Mouse (Mus musculus) forebrain, embryonic 16.5 days (tissue): Measurements from ENCODE around the gene Supt3. TPM values are rescaled to one million over a fixed set of nuclear protein-coding genes. Genes with fewer than 3 reads are reported as not detected.

Source experiments
- ATAC-seq: fragments of 200-750 bp; cut with Nextera tagmentation; 2 replicates; pipeline ENCODE4 v1.8.0; 2017; ENCODE audit warnings: mild to moderate bottlenecking, moderate library complexity
- H3K27ac ChIP-seq: fragments of 300-500 bp; sonication (generic); 2 replicates; pipeline ENCODE4 v1.5.1; 2014; ENCODE audit warnings: low read length, control low read depth
- H3K27me3 ChIP-seq: fragments of 300-500 bp; sonication (generic); replicated peaks from 2 replicates; pipeline ENCODE4 v1.6.1; 2014; ENCODE audit warnings: low read length; ENCODE audit not compliant: control insufficient read depth, insufficient read depth
- H3K36me3 ChIP-seq: fragments of 300-500 bp; sonication (generic); 2 replicates; pipeline ENCODE4 v1.6.1; 2014; ENCODE audit not compliant: control insufficient read depth, insufficient read depth
- H3K4me1 ChIP-seq: fragments of 300-500 bp; sonication (generic); replicated peaks from 2 replicates; pipeline ENCODE4 v1.6.1; 2014; ENCODE audit warnings: low read length; ENCODE audit not compliant: control insufficient read depth, insufficient read depth
- H3K4me2 ChIP-seq: fragments of 300-500 bp; sonication (generic); 2 replicates; pipeline ENCODE4 v1.6.1; 2014; ENCODE audit warnings: mild to moderate bottlenecking, low read length, control low read depth
- H3K4me3 ChIP-seq: fragments of 300-500 bp; sonication (generic); replicated peaks from 2 replicates; pipeline ENCODE4 v1.5.1; 2014; ENCODE audit warnings: mild to moderate bottlenecking, low read length, control low read depth
- H3K9ac ChIP-seq: fragments of 300-500 bp; sonication (generic); replicated peaks from 2 replicates; pipeline ENCODE4 v1.6.1; 2014; ENCODE audit warnings: low read depth, low read length, control low read depth
- H3K9me3 ChIP-seq: fragments of 300-500 bp; sonication (generic); 2 replicates; pipeline ENCODE4 v1.6.1; 2016; ENCODE audit warnings: low read length; ENCODE audit not compliant: control insufficient read depth
- WGBS: fragments of 180-500 bp; shearing (Covaris S2); extraction: QIAGEN DNeasy Blood & Tissue Kit; methylation state at CpG from one replicate; pipeline ENCODE4 v1.1.7; 2014; 5-methylcytosine and 5-hydroxymethylcytosine counted together
- polyA plus RNA-seq: library from polyadenylated mRNA; unstranded; fragments of >200 nt; fragmentation: Nextera tagmentation; extraction: Ambion mirVana; gene quantifications from 2 replicates; pipeline ENCODE4 v1.2.1, GENCODE M21; 2015

Gene Supt3
- polyA plus RNA-seq, 1 experiment from 2014 or later = 20.5 TPM

GRCm38 (mm10) chr17:44977690-44978089, 200.7 kb downstream of the Supt3 start:
- Histone ChIP-seq H3K27ac (no peak overlapping the region), H3K9ac (no peak overlapping the region), H3K36me3 (no peaks in the 10 kb centered on the region), H3K27me3 (no peaks in the 10 kb centered on the region), H3K4me3 (no peak overlapping the region), H3K9me3 (no peaks in the 10 kb centered on the region), H3K4me2 (no peak overlapping the region), H3K4me1 (no peaks in the 10 kb centered on the region)
- ATAC-seq = no peak
- WGBS = 96% methylated on average over 2 of the region's 2 CpGs

- H3K27me3 ChIP-seq = no peaks in the 10 kb centered on the region
- no peaks in the 10 kb centered on the region for H3K36me3 ChIP-seq
- no peak overlapping the region for H3K4me2 ChIP-seq
- no peaks in the 10 kb centered on the region for H3K9me3 ChIP-seq
- no peak overlapping the region for H3K4me3 ChIP-seq
- no peak overlapping the region for H3K27ac ChIP-seq
- no peak for ATAC-seq
- no peaks in the 10 kb centered on the region for H3K4me1 ChIP-seq
- H3K9ac ChIP-seq = no peak overlapping the region
- WGBS = 90% methylated on average over 2 of the region's 2 CpGs
Measured at GRCm38 (mm10) chr17:44987964-44988363, 211.0 kb downstream of the Supt3 start.

DNA sequence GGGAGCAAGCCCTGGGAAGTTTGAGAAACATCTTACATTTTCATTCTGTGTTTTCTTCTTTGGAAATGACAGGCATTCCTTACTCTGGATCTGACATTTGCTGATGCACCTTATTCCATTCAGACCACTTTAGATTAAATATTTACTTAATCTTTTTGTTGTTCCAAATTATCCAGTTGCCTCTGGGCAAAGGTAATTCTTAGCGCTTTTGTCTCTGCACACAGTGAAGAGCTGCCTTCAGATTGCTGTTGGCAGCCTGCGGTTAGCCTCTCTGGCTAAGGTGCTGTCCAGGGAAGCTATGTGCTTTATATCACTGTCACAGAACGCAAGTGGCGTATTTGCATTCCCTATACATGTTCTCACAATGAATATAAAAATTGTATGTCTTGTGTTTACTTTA, 226.4 kb downstream of the Supt3 start:
- no peaks in the 10 kb centered on the region for H3K36me3 ChIP-seq
- H3K4me1 ChIP-seq = no peaks in the 10 kb centered on the region
- H3K27me3 ChIP-seq = no peaks in the 10 kb centered on the region
- no peak overlapping the region for H3K4me3 ChIP-seq
- WGBS = 92% methylated on average over 4 of the region's 4 CpGs
- no peaks in the 10 kb centered on the region for H3K9me3 ChIP-seq
- H3K9ac ChIP-seq = no peak overlapping the region
- H3K4me2 ChIP-seq = no peak overlapping the region
- no peak overlapping the region for H3K27ac ChIP-seq
- no peak for ATAC-seq

DNA sequence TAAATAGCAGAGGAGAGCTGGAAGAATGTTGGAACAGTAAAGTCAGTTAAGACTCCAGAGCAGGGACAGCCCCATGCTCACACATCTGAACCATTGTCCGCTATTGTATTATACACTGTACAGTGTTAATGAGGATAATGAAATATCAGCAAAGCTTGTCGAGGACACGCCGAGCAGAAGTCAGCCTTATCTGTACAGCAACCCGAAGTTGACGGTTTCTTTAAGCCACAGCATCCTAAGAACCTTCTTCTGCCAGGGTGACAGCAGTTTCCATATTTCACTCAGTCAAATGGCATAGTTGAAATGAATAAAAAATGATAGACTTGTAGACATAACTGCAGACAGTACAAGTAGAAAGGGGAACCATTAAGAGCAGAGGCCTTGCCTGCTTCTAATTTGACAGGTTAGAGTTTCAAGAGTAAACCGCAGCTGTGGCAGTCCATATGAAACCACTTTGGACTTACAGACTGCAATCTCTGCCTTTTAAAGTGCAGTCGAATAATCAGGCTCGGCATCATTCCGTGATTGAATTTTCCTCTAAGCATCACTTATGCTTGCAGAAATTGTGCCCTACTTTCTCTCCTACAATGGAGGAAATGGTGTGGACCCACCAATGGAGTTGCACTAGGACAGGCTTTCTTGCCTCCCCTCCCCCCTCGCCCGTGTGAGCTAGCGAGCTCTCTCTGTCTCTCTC, 227.7 kb downstream of the Supt3 start:
- ATAC-seq = no peak
- no peaks in the 10 kb centered on the region for H3K36me3 ChIP-seq
- no peak overlapping the region for H3K27ac ChIP-seq
- no peak overlapping the region for H3K4me3 ChIP-seq
- H3K9me3 ChIP-seq = no peaks in the 10 kb centered on the region
- H3K4me2 ChIP-seq = no peak overlapping the region
- no peaks in the 10 kb centered on the region for H3K27me3 ChIP-seq
- 89% methylated on average over 13 of the region's 13 CpGs for WGBS
- no peaks in the 10 kb centered on the region for H3K4me1 ChIP-seq
- no peak overlapping the region for H3K9ac ChIP-seq

GRCm38 (mm10) chr17:45007461-45007860, 230.5 kb downstream of the Supt3 start:
- no peaks in the 10 kb centered on the region for H3K9me3 ChIP-seq
- no peak overlapping the region for H3K27ac ChIP-seq
- no peak overlapping the region for H3K4me3 ChIP-seq
- ATAC-seq = no peak
- no peaks in the 10 kb centered on the region for H3K27me3 ChIP-seq
- WGBS = 81% methylated on average over 1 of the region's 1 CpGs
- no peaks in the 10 kb centered on the region for H3K4me1 ChIP-seq
- H3K9ac ChIP-seq = no peak overlapping the region
- no peaks in the 10 kb centered on the region for H3K36me3 ChIP-seq
- H3K4me2 ChIP-seq = no peak overlapping the region

DNA sequence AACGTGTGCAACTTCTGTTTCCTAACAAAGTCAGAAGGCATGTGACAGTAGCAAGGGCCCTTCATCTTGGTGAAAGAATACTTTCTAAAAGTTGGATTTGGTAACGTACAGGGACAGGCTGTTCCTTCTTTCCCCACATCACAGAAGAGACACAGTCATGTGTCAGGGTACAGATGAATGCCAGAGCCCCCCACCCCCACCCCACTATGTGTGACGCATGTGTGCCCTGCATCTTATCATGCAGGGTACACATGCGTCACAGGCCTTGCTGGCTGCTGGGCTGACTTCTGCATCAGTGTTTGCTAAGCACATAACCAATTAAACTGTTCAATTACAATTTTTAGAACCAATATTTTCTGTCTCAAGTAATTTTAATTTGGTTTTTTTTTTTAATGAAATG, 231.7 kb downstream of the Supt3 start:
- Histone ChIP-seq H3K4me3 (no peak overlapping the region), H3K4me2 (no peak overlapping the region), H3K4me1 (no peaks in the 10 kb centered on the region), H3K27me3 (no peaks in the 10 kb centered on the region), H3K27ac (no peak overlapping the region), H3K36me3 (no peaks in the 10 kb centered on the region), H3K9me3 (no peaks in the 10 kb centered on the region), H3K9ac (no peak overlapping the region)
- no peak for ATAC-seq
- 64% methylated on average over 4 of the region's 4 CpGs for WGBS

DNA sequence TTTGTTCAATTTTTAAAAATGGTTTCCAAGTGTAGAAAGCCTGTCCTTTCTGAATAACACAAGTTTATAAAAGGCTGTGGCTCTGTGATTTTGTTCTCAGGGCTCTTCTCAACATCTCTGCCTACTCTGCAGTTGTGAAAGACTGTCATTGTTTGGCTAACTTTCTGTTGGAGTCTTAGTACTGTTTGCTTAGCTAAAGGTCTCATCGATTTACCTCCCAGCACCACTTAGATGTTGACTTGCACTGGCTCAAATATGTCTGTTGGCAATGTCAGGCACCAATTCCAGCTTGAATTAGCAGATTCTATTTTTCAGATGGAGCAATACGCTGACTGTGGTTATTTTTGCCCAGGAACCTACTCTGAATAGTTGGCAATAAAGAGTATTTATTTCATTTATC, 233.5 kb downstream of the Supt3 start:
- no peaks in the 10 kb centered on the region for H3K9me3 ChIP-seq
- no peak overlapping the region for H3K27ac ChIP-seq
- H3K4me3 ChIP-seq = no peak overlapping the region
- H3K4me2 ChIP-seq = no peak overlapping the region
- H3K4me1 ChIP-seq = no peaks in the 10 kb centered on the region
- WGBS = 85% methylated on average over 2 of the region's 2 CpGs
- H3K9ac ChIP-seq = no peak overlapping the region
- no peaks in the 10 kb centered on the region for H3K27me3 ChIP-seq
- no peak for ATAC-seq
- H3K36me3 ChIP-seq = no peaks in the 10 kb centered on the region

- WGBS = 93% methylated on average over 4 of the region's 4 CpGs
- no peaks in the 10 kb centered on the region for H3K4me1 ChIP-seq
Measured at GRCm38 (mm10) chr17:45016746-45017145, 239.8 kb downstream of the Supt3 start.

GRCm38 (mm10) chr17:45020155-45020930, 243.4 kb downstream of the Supt3 start:
- Histone ChIP-seq H3K4me2 (no peak overlapping the region), H3K36me3 (no peaks in the 10 kb centered on the region), H3K4me1 (no peaks in the 10 kb centered on the region), H3K27me3 (no peaks in the 10 kb centered on the region), H3K9me3 (no peaks in the 10 kb centered on the region), H3K27ac (no peak overlapping the region), H3K9ac (no peak overlapping the region), H3K4me3 (no peak overlapping the region)
- 67% methylated on average over 8 of the region's 8 CpGs for WGBS
- no peak for ATAC-seq

More at GRCm38 (mm10) chr17:45016746-45017145, 239.8 kb downstream of the Supt3 start:
- Histone ChIP-seq H3K36me3 (no peaks in the 10 kb centered on the region), H3K4me2 (no peak overlapping the region), H3K4me3 (no peak overlapping the region), H3K27me3 (no peaks in the 10 kb centered on the region), H3K9ac (no peak overlapping the region), H3K9me3 (no peaks in the 10 kb centered on the region), H3K27ac (no peak overlapping the region)
- ATAC-seq = no peak
